Mouse (Mus musculus) C2C12 (cell line): Measurements from ENCODE around the gene Wdr60. TPM values are rescaled to one million over a fixed set of nuclear protein-coding genes. Genes with fewer than 3 reads are reported as not detected.

Experiments used
- H3K27me3 ChIP-seq: one replicate; pipeline ENCODE4 v1.6.1; 2011; ENCODE audit not compliant: control insufficient read depth, insufficient read depth, insufficient read length
- H3K36me3 ChIP-seq: one replicate; pipeline ENCODE4 v1.6.1; 2011; ENCODE audit not compliant: control insufficient read depth, insufficient read depth
- H3K4me3 ChIP-seq: one replicate; pipeline ENCODE4 v1.5.1; 2011; ENCODE audit warnings: mild to moderate bottlenecking, control low read depth; ENCODE audit not compliant: poor library complexity, insufficient read depth, severe bottlenecking
- H3K79me2 ChIP-seq: one replicate; pipeline ENCODE4 v1.6.1; 2011; ENCODE audit not compliant: control insufficient read depth, insufficient read depth
- H3K79me3 ChIP-seq: one replicate; pipeline ENCODE4 v1.6.1; 2011; ENCODE audit warnings: low read depth, control low read depth
- H3ac ChIP-seq: one replicate; pipeline ENCODE3; 2011; ENCODE audit warnings: low read depth; ENCODE audit not compliant: control insufficient read depth, insufficient read length
- CEBPB ChIP-seq: IDR thresholded peaks from one replicate; pipeline ENCODE4 v1.6.1; 2011; ENCODE audit warnings: low read depth, mild to moderate bottlenecking, control low read depth, moderate library complexity
- CTCF ChIP-seq: IDR thresholded peaks from one replicate; pipeline ENCODE4 v1.5.1; 2011; ENCODE audit not compliant: control insufficient read depth, insufficient read depth, insufficient read length
- FOSL1 ChIP-seq: IDR thresholded peaks from one replicate; pipeline ENCODE4 v1.8.0; 2011; ENCODE audit warnings: mild to moderate bottlenecking, low read length; ENCODE audit not compliant: poor library complexity, insufficient read depth, severe bottlenecking
- MAX ChIP-seq: IDR thresholded peaks from one replicate; pipeline ENCODE4 v1.6.1; 2011; ENCODE audit warnings: mild to moderate bottlenecking, control low read depth
- MYOD1 ChIP-seq: IDR thresholded peaks from one replicate; pipeline ENCODE4 v1.6.1; 2011; ENCODE audit warnings: low read depth; ENCODE audit not compliant: control insufficient read depth, insufficient read length
- MYOG ChIP-seq: IDR thresholded peaks from one replicate; pipeline ENCODE4 v1.6.1; 2011; ENCODE audit not compliant: control insufficient read depth, insufficient read length; ENCODE audit errors: extremely low read depth
- USF1 ChIP-seq: IDR thresholded peaks from one replicate; pipeline ENCODE4 v1.6.1; 2011; ENCODE audit warnings: low read depth, mild to moderate bottlenecking, control low read depth, moderate library complexity
- polyA plus RNA-seq: library from polyadenylated mRNA; unstranded; fragments of >200 nt; fragmentation: generic; extraction: Trizol; gene quantifications from one replicate; pipeline ENCODE4 v1.2.1, GENCODE M21; 2012; ENCODE audit warnings: missing spikeins

Wdr60 gene
- polyA plus RNA-seq, 1 experiment: 4.4 TPM

DNA sequence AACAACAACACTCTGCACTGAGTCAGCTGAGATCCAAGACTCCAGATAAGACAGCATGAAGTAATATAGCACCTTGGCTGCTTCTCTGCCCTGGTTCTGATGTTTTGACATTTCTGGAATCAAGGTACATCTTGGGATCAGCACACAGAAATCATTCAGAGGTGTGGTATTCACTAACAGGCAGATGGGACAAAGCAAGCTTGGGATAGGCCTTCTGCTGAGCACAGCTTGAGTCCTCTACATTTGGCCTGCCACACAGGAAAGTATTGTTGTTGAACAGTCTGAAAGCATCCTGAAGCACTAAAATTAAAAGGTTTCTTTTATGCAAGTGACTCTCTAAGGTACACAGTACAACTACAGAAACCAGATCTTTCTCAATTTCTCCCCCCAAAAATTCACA, 68.2 kb downstream of the Wdr60 start:
- Histone ChIP-seq H3K4me3 (no peak overlapping the region), H3K79me3 (no peaks in the 10 kb centered on the region), H3K27me3 (no peaks in the 10 kb centered on the region), H3ac (no peak overlapping the region), H3K79me2 (no peaks in the 10 kb centered on the region), H3K36me3 (no peaks in the 10 kb centered on the region)
- TF ChIP-seq USF1 (no peak), MAX (no peak), CEBPB (no peak), CTCF (no peak), FOSL1 (no peak), MYOD1 (no peak), MYOG (no peak)

DNA sequence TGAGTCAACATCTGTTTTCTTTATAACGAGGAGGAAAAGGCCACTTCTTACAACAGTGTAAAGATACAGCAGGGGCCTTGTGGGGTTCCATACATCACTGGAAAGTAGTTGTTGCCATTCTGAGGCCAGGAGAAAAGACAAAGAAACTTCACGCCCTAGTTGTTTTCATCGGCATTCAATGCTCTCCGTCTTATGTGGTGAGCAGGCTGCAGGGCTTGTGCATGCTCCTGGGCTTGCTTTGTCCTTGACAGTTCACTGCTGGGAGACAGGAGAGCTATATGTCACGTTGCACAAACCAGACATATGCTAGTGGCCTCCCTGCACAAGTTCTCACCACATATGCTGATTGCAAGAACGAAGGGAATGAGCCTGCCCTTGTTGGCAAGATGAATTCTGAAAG, 68.9 kb downstream of the Wdr60 start:
- no peaks in the 10 kb centered on the region for H3K79me2 ChIP-seq
- TF ChIP-seq FOSL1 (no peak), MYOG (no peak), USF1 (no peak), CTCF (no peak), MAX (no peak), CEBPB (no peak), MYOD1 (no peak)
- H3ac ChIP-seq: no peak overlapping the region
- H3K27me3 ChIP-seq: no peaks in the 10 kb centered on the region
- H3K4me3 ChIP-seq: no peak overlapping the region
- no peaks in the 10 kb centered on the region for H3K79me3 ChIP-seq
- H3K36me3 ChIP-seq: no peaks in the 10 kb centered on the region

- no peak overlapping the region for H3ac ChIP-seq
- H3K79me2 ChIP-seq: no peaks in the 10 kb centered on the region
- H3K79me3 ChIP-seq: no peaks in the 10 kb centered on the region
- no peaks in the 10 kb centered on the region for H3K27me3 ChIP-seq
- no peak overlapping the region for H3K4me3 ChIP-seq
- no peak for TF ChIP-seq CEBPB
- H3K36me3 ChIP-seq: no peaks in the 10 kb centered on the region
Observed at GRCm38 (mm10) chr12:116183212-116183935, 79.4 kb downstream of the Wdr60 start.

DNA sequence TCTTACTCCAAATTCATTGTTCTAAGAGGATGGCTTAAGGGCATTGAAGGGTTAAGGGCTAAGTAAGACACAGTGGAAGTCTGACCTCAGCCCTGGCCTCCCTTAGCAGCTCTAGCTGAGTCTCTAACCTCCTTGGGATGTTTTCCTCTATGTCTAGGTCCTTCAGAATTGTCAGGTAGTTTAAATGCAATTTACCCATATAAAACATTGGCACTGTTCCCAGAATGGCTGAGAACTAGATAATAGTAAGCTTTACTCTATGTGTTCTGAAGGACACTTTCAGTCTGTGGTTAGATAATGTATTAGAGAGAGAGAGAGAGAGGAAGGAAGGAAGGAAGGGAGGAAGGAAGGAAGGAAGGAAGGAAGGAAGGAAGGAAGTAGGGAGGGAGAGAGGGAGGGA, 80.4 kb downstream of the Wdr60 start:
- Histone ChIP-seq H3K79me3 (no peaks in the 10 kb centered on the region), H3K27me3 (no peaks in the 10 kb centered on the region), H3ac (no peak overlapping the region), H3K36me3 (no peaks in the 10 kb centered on the region), H3K79me2 (no peaks in the 10 kb centered on the region), H3K4me3 (no peak overlapping the region)
- TF ChIP-seq CTCF (no peak), MYOD1 (no peak), FOSL1 (no peak), CEBPB (no peak), MYOG (no peak)

- H3K79me3 ChIP-seq: no peaks in the 10 kb centered on the region
- H3K79me2 ChIP-seq: no peaks in the 10 kb centered on the region
- TF ChIP-seq FOSL1 (peak; percentile 47), MYOD1 (peak; percentile 48), MAX (peak; percentile 80), MYOG (no peak), USF1 (peak; percentile 15), CEBPB (no peak)
- no peak overlapping the region for H3ac ChIP-seq
- no peak overlapping the region for H3K4me3 ChIP-seq
- H3K36me3 ChIP-seq: no peaks in the 10 kb centered on the region
- H3K27me3 ChIP-seq: no peaks in the 10 kb centered on the region
Observed at GRCm38 (mm10) chr12:116181436-116182050, 81.3 kb downstream of the Wdr60 start.

GRCm38 (mm10) chr12:116176930-116177329, 85.9 kb downstream of the Wdr60 start:
- no peaks in the 10 kb centered on the region for H3K27me3 ChIP-seq
- no peak overlapping the region for H3K4me3 ChIP-seq
- no peaks in the 10 kb centered on the region for H3K36me3 ChIP-seq
- no peak overlapping the region for H3ac ChIP-seq
- no peaks in the 10 kb centered on the region for H3K79me3 ChIP-seq
- TF ChIP-seq USF1 (no peak), MAX (no peak), MYOD1 (no peak), FOSL1 (no peak), MYOG (no peak), CTCF (no peak), CEBPB (no peak)
- H3K79me2 ChIP-seq: no peaks in the 10 kb centered on the region
